Mouse (Mus musculus) stomach, postnatal 0 days (tissue): Measurements from ENCODE around the gene Mylk.

Source experiments
- CTCF ChIP-seq: IDR thresholded peaks from 2 replicates; pipeline ENCODE4 v1.5.1; 2016; ENCODE audit warnings: antibody characterized with exemption, low read depth, mild to moderate bottlenecking, moderate library complexity
- EP300 ChIP-seq: optimal IDR thresholded peaks from 2 replicates; pipeline ENCODE3; 2016; ENCODE audit warnings: antibody characterized with exemption

DNA sequence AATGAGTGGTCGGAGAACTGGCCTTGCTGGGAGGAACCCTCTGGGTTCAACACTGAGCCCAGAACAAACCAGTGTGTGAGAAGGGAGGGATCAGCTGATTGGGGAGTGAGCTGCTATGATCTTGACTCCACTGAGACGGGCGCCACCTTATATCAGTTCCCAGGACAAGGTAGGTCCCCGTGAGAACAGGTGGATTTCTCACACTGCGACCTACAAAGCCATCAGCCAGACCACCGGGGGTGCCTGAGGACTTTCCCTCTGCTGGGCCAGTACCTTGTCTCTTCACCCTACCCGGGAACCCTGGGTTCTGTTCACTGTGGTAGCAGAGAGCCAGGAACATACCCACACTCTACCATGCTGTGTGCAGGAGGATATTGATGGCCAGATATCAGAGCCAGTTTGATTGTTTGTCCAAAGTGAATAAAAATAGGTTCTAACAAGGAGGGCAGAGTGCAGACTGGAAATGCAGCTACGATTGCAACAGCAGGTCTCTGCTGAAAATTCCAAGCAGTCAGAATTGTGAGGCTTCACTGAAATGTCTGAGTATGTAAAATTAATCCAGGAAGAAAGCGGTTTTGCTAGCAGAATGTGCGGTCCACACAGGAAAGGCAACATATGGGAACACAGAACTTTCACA, 248.8 kb downstream of the Mylk start:
- TF ChIP-seq CTCF (no peak), EP300 (no peak)
